Mouse (Mus musculus): ENCODE data around the gene Capn2. TPM values are rescaled to one million over a fixed set of nuclear protein-coding genes. Genes with fewer than 3 reads are reported as not detected.

The Capn2 gene
- polyA plus RNA-seq, 1 experiment, result 46.0 TPM

DNA sequence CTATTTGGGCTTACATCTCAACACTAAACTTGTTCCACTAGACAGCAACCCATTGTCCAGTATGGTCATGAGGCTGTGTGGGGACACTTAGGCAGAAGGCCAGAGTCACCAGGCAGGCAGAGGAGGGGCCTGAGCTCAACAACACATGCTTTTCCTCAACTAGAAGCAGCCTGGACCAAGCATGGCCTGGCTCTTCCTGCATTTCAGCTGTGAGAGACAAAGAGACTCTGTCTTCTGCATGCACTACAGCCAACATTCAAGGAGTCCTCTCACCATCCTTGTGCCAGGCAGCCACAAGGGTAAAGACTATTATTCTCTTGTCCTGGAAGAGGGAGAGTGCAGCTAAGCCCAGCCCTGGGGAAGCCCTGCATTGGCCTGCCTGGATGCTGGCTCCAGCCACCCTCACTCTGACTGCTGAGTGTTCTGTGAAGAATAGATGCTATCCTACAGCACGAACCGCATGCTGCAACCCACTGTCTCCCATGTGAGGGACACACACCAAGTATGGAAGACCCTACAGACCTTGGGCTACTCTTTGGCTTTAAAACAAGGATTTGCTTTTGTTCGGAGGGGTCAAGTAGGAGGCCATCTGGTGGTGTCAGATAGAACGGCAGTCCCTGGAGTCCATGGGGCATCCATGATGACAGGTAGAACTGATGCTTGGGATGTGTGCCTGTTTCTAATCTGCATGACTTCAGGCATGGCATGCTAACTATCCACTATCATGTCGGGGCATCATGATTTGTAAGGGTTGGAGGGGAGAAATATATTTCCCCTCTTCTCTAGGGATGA, 42.2 kb downstream of the Capn2 start:
- no peaks in the 10 kb centered on the region for H3K27me3 ChIP-seq (replicated peaks)
- H3K4me1 ChIP-seq, result peaks cover 9% of the 10 kb centered on the region; the same call in 1 of the 2 replicates
- peaks cover 99% of the 10 kb centered on the region for H3K36me3 ChIP-seq (replicated peaks; ENCODE audit: low read length)
- no peaks in the 10 kb centered on the region for H3K9me3 ChIP-seq
- TF ChIP-seq FLI1 (IDR thresholded peaks at IDR 0.05; ENCODE audit: low read length), result no peak
- no peak for TF ChIP-seq GATA1 (IDR thresholded peaks at IDR 0.05; ENCODE audit: borderline replicate concordance, low read length)
- no peak overlapping the region for H3K4me3 ChIP-seq (replicated peaks)

GRCm38 (mm10) chr1:182465978-182466377, 51.4 kb downstream of the Capn2 start:
- Histone ChIP-seq H3K9me3 (peaks cover 6% of the 10 kb centered on the region), H3K4me3 (replicated peaks) (peak overlapping the region; percentile 35), H3K4me1 (peaks cover 9% of the 10 kb centered on the region), H3K36me3 (replicated peaks; ENCODE audit: low read length) (peaks cover 62% of the 10 kb centered on the region), H3K27me3 (replicated peaks) (no peaks in the 10 kb centered on the region)
- TF ChIP-seq GATA1 (IDR thresholded peaks at IDR 0.05; ENCODE audit: borderline replicate concordance, low read length) (no peak), FLI1 (IDR thresholded peaks at IDR 0.05; ENCODE audit: low read length) (no peak)

DNA sequence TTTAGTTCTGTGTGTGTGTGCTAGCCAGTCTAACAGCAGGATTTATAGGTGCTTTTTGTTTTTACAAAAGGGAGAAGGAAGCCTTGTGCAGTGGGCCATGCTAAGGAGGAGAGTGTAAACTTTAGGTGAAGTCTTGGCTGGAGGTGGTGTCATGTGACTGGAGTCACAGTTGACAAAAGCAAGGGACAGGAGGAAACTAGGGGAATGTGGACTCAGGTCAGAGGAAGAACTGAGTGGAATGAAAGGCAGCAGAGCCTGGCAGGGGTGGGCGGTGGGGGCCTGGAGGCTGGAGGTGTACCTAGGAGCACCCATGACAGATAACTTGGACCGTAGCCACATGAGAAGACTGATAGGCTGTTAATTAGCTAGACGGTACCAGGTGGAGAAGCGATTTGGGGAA, 52.1 kb downstream of the Capn2 start:
- Histone ChIP-seq H3K9me3 (peaks cover 6% of the 10 kb centered on the region), H3K4me3 (replicated peaks) (no peak overlapping the region), H3K27me3 (replicated peaks) (no peaks in the 10 kb centered on the region), H3K4me1 (peaks cover 11% of the 10 kb centered on the region), H3K36me3 (replicated peaks; ENCODE audit: low read length) (peaks cover 56% of the 10 kb centered on the region)
- no peak for TF ChIP-seq FLI1 (IDR thresholded peaks at IDR 0.05; ENCODE audit: low read length)
- no peak for TF ChIP-seq GATA1 (IDR thresholded peaks at IDR 0.05; ENCODE audit: borderline replicate concordance, low read length)

DNA sequence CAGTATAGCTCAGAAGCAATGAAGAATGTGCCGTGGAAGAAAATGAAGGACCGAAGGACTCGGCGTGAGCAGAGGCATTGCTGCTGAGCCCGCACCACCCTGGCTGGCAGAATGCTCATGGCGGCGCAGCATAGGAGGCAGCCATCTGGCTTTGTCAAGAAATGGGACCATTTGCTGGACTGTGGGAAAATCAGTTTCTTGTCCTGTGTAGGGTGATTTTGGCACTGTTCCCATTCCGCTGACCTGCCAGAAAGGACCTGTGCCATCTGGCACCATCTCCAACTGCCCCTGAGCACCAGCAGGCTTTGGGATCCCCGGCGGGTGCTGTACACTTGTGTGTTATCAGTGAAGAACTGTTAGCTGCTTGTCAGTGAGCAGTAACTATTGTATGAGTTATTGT, 55.6 kb downstream of the Capn2 start:
- Histone ChIP-seq H3K4me1 (peaks cover 11% of the 10 kb centered on the region), H3K4me3 (replicated peaks) (no peak overlapping the region), H3K36me3 (replicated peaks; ENCODE audit: low read length) (peaks cover 45% of the 10 kb centered on the region), H3K9me3 (peaks cover 6% of the 10 kb centered on the region), H3K27me3 (replicated peaks) (no peaks in the 10 kb centered on the region)
- no peak for TF ChIP-seq GATA1 (IDR thresholded peaks at IDR 0.05; ENCODE audit: borderline replicate concordance, low read length)

DNA sequence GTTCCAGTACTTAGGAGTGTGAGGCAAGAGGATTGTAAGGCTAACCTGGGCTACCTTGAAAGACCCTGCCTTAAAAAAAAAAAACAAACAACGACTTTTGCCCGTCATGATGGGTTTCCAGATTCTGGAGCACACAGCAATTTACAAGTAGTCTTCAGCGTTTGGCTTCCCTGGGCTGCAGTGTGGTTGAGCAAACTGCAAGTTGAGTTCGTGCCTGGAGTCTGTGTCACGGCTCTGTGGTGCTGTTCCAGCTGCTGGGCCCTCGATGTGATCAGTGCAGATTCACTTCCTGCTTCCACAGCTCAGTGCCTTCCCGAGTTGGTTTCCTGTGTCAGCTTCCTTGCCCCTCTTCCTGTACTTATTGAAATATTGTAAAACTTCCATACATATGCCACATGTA, 56.1 kb downstream of the Capn2 start:
- Histone ChIP-seq H3K4me3 (replicated peaks) (no peak overlapping the region), H3K9me3 (peaks cover 4% of the 10 kb centered on the region), H3K4me1 (peaks cover 11% of the 10 kb centered on the region), H3K27me3 (replicated peaks) (no peaks in the 10 kb centered on the region), H3K36me3 (replicated peaks; ENCODE audit: low read length) (peaks cover 40% of the 10 kb centered on the region)
- TF ChIP-seq GATA1 (IDR thresholded peaks at IDR 0.05; ENCODE audit: borderline replicate concordance, low read length) (no peak), FLI1 (IDR thresholded peaks at IDR 0.05; ENCODE audit: low read length) (no peak)

GRCm38 (mm10) chr1:182460291-182461244, 56.8 kb downstream of the Capn2 start:
- Histone ChIP-seq H3K4me1 (peaks cover 11% of the 10 kb centered on the region), H3K9me3 (no peaks in the 10 kb centered on the region), H3K4me3 (replicated peaks) (no peak overlapping the region), H3K27me3 (replicated peaks) (no peaks in the 10 kb centered on the region), H3K36me3 (replicated peaks; ENCODE audit: low read length) (peaks cover 41% of the 10 kb centered on the region)
- TF ChIP-seq FLI1 (IDR thresholded peaks at IDR 0.05; ENCODE audit: low read length), result no peak
- TF ChIP-seq GATA1 (IDR thresholded peaks at IDR 0.05; ENCODE audit: borderline replicate concordance, low read length), result no peak

DNA sequence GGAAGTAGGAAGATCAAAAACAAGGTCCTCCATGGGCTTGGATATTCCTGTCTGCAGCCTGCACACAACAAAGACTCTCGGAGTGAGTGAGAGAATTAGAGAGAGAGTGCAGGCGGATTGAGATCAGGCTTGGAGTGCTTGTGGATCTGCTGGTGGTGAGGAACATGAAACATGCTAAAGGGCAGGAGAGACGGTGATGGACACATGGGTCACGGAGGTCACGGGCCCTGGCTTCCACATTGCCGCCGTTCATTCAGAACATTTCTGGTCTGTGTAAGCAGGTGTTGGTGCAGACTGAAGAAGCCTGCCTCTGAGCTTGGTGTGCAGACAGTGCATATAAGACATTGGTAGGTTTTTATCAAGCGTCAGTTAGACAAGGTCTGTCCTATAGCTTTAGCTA, 58.0 kb downstream of the Capn2 start:
- H3K36me3 ChIP-seq (replicated peaks; ENCODE audit: low read length), result peaks cover 50% of the 10 kb centered on the region
- H3K27me3 ChIP-seq (replicated peaks), result no peaks in the 10 kb centered on the region
- peaks cover 14% of the 10 kb centered on the region for H3K4me1 ChIP-seq
- H3K4me3 ChIP-seq (replicated peaks), result no peak overlapping the region
- H3K9me3 ChIP-seq, result no peaks in the 10 kb centered on the region
- TF ChIP-seq FLI1 (IDR thresholded peaks at IDR 0.05; ENCODE audit: low read length) (no peak), GATA1 (IDR thresholded peaks at IDR 0.05; ENCODE audit: borderline replicate concordance, low read length) (no peak)

DNA sequence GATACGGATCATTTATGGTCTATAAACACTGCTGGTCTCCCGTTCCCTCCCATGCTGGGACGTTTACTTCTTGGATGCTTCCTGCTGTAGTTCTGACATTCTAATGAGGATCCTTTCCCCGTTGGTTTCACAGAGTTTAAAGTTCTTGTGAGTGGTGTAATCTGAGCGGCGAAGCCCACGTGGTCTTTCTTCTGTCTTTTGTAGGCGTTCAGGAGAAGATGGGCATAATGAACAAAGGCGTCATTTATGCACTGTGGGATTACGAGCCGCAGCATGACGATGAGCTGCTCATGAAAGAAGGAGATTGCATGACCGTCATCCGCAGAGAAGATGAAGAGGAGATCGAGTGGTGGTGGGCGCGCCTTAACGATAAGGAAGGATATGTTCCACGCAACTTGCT, 58.9 kb downstream of the Capn2 start:
- H3K27me3 ChIP-seq (replicated peaks), result no peaks in the 10 kb centered on the region
- no peaks in the 10 kb centered on the region for H3K9me3 ChIP-seq
- H3K4me1 ChIP-seq, result peaks cover 14% of the 10 kb centered on the region
- no peak overlapping the region for H3K4me3 ChIP-seq (replicated peaks)
- H3K36me3 ChIP-seq (replicated peaks; ENCODE audit: low read length), result peaks cover 57% of the 10 kb centered on the region
- TF ChIP-seq FLI1 (IDR thresholded peaks at IDR 0.05; ENCODE audit: low read length) (no peak), GATA1 (IDR thresholded peaks at IDR 0.05; ENCODE audit: borderline replicate concordance, low read length) (no peak)

DNA sequence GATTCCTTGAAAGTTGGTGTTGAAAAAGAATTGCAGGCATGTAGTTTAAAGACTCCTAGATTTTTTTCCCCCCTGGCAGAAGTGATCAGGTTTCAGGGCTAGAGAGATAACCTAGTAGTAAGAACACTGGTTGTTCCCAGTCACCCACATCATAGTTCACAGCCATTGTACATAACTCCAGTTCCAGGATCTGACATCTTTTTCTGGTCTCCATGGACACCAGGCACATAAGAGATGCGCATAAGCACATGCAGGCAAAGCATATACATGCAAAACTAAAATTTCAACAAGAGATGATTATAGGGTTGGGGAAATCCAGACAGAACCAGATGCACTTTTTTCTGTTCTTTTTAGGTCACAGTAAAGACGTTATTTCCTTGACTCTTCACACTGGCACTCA, 62.3 kb downstream of the Capn2 start:
- Histone ChIP-seq H3K4me1 (peaks cover 3% of the 10 kb centered on the region; the same call in 1 of the 2 replicates), H3K36me3 (replicated peaks; ENCODE audit: low read length) (peaks cover 56% of the 10 kb centered on the region), H3K27me3 (replicated peaks) (no peaks in the 10 kb centered on the region), H3K9me3 (no peaks in the 10 kb centered on the region), H3K4me3 (replicated peaks) (no peak overlapping the region)
- TF ChIP-seq GATA1 (IDR thresholded peaks at IDR 0.05; ENCODE audit: borderline replicate concordance, low read length) (no peak), FLI1 (IDR thresholded peaks at IDR 0.05; ENCODE audit: low read length) (no peak)

DNA sequence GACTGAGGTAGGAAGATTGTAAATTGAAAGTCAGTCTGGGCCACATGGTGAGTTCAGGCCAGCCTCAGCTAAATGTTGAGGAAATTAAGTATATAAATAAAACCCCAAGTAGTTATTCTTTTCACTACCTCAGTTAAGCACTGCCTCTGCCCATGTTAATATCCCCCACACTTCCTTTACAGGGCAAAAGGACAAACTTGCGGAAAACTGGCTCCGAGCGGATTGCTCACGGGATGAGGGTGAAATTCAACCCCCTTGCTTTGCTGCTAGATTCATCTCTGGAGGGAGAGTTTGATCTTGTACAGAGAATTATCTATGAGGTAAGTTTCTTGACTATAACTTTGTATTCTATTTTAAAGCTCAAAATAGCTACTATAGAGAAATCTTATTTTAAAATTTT, 64.9 kb downstream of the Capn2 start:
- TF ChIP-seq FLI1 (IDR thresholded peaks at IDR 0.05; ENCODE audit: low read length), result no peak
- no peak for TF ChIP-seq GATA1 (IDR thresholded peaks at IDR 0.05; ENCODE audit: borderline replicate concordance, low read length)
- no peaks in the 10 kb centered on the region for H3K27me3 ChIP-seq (replicated peaks)
- H3K36me3 ChIP-seq (replicated peaks; ENCODE audit: low read length), result peaks cover 59% of the 10 kb centered on the region
- H3K4me1 ChIP-seq, result peaks cover 3% of the 10 kb centered on the region; the same call in 1 of the 2 replicates
- no peaks in the 10 kb centered on the region for H3K9me3 ChIP-seq
- no peak overlapping the region for H3K4me3 ChIP-seq (replicated peaks)
